Mouse (Mus musculus) kidney, embryonic 14.5 days (tissue): ENCODE measurements around the gene Cox15. TPM values are rescaled to one million over a fixed set of nuclear protein-coding genes. Genes with fewer than 3 reads are reported as not detected.

Source experiments
- ATAC-seq: fragments of 200-750 bp; cut with Nextera tagmentation; 2 replicates; pipeline ENCODE4 v1.8.0; 2017; ENCODE audit warnings: moderate number of reproducible peaks, mild to moderate bottlenecking, moderate TSS enrichment, moderate library complexity; ENCODE audit not compliant: low FRiP score, low TSS enrichment
- H3K27ac ChIP-seq: fragments of 300-500 bp; sonication (generic); 2 replicates; pipeline ENCODE4 v1.5.1; 2014; ENCODE audit warnings: low read depth, mild to moderate bottlenecking, low read length, moderate library complexity, mixed read lengths
- H3K27me3 ChIP-seq: fragments of 300-500 bp; sonication (generic); 2 replicates; pipeline ENCODE4 v1.6.1; 2014; ENCODE audit warnings: mild to moderate bottlenecking, low read length; ENCODE audit not compliant: control insufficient read depth, insufficient read depth
- H3K36me3 ChIP-seq: fragments of 300-500 bp; sonication (generic); 2 replicates; pipeline ENCODE4 v1.6.1; 2014; ENCODE audit warnings: low read length, mixed read lengths; ENCODE audit not compliant: control insufficient read depth, insufficient read depth
- H3K4me1 ChIP-seq: fragments of 300-500 bp; sonication (generic); 2 replicates; pipeline ENCODE4 v1.6.1; 2014; ENCODE audit warnings: low read length, mixed read lengths; ENCODE audit not compliant: control insufficient read depth, insufficient read depth
- H3K4me2 ChIP-seq: fragments of 300-500 bp; sonication (generic); replicated peaks from 2 replicates; pipeline ENCODE4 v1.6.1; 2014; ENCODE audit warnings: low read depth, mild to moderate bottlenecking, low read length
- H3K4me3 ChIP-seq: fragments of 300-500 bp; sonication (generic); 2 replicates; pipeline ENCODE4 v1.5.1; 2014; ENCODE audit warnings: mild to moderate bottlenecking, low read length
- H3K9ac ChIP-seq: fragments of 300-500 bp; sonication (generic); 2 replicates; pipeline ENCODE4 v1.6.1; 2014; ENCODE audit warnings: low read depth, mild to moderate bottlenecking, low read length, moderate library complexity
- H3K9me3 ChIP-seq: fragments of 300-500 bp; sonication (generic); 2 replicates; pipeline ENCODE4 v1.6.1; 2016; ENCODE audit warnings: low read length; ENCODE audit not compliant: control insufficient read depth
- WGBS: fragments of 180-500 bp; shearing (Covaris S2); extraction: QIAGEN DNeasy Blood & Tissue Kit; methylation state at CpG from one replicate; pipeline ENCODE4 v1.1.7; 2014; 5-methylcytosine and 5-hydroxymethylcytosine counted together
- polyA plus RNA-seq: library from polyadenylated mRNA; unstranded; fragments of >200 nt; fragmentation: Nextera tagmentation; extraction: Ambion mirVana; gene quantifications from 2 replicates; pipeline ENCODE4 v1.2.1, GENCODE M21; 2014

The Cox15 gene
- polyA plus RNA-seq, 1 experiment from 2014 or later: 10.5 TPM

GRCm38 (mm10) chr19:43704211-43704610 is 48.6 kb downstream of the Cox15 start:
- Histone ChIP-seq H3K9me3 (no peaks in the 10 kb centered on the region), H3K4me1 (no peaks in the 10 kb centered on the region), H3K4me2 (no peak overlapping the region), H3K9ac (no peak overlapping the region), H3K4me3 (no peak overlapping the region), H3K27me3 (no peaks in the 10 kb centered on the region), H3K27ac (no peak overlapping the region), H3K36me3 (peaks cover 44% of the 10 kb centered on the region)
- ATAC-seq: no peak
- 75% methylated on average over 11 of the region's 11 CpGs for WGBS

DNA sequence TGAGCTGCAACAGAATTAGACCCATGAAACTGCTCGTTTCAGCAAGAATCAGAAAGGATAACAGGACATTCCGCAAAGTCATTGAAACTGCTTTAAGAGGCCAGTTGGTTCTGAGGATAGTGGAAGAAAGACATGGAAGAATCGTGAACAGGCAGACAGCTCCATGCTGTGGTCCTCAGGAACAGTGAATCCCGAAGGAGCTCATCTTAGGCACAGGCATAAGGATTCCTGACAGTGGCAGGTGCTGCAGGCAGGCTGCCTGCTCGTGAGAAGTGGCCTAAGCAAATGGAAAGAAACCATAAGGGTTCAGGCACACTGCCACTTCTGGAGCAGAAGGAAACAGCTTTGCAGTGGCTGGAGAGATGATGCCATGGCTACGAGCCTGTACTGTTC is 53.0 kb downstream of the Cox15 start:
- Histone ChIP-seq H3K4me3 (no peak overlapping the region), H3K27me3 (no peaks in the 10 kb centered on the region), H3K4me1 (no peaks in the 10 kb centered on the region), H3K9ac (no peak overlapping the region), H3K9me3 (no peaks in the 10 kb centered on the region), H3K27ac (no peak overlapping the region), H3K36me3 (peaks cover 18% of the 10 kb centered on the region; the same call in 1 of the 2 replicates), H3K4me2 (no peak overlapping the region)
- ATAC-seq: no peak
- 79% methylated on average over 6 of the region's 6 CpGs for WGBS

DNA sequence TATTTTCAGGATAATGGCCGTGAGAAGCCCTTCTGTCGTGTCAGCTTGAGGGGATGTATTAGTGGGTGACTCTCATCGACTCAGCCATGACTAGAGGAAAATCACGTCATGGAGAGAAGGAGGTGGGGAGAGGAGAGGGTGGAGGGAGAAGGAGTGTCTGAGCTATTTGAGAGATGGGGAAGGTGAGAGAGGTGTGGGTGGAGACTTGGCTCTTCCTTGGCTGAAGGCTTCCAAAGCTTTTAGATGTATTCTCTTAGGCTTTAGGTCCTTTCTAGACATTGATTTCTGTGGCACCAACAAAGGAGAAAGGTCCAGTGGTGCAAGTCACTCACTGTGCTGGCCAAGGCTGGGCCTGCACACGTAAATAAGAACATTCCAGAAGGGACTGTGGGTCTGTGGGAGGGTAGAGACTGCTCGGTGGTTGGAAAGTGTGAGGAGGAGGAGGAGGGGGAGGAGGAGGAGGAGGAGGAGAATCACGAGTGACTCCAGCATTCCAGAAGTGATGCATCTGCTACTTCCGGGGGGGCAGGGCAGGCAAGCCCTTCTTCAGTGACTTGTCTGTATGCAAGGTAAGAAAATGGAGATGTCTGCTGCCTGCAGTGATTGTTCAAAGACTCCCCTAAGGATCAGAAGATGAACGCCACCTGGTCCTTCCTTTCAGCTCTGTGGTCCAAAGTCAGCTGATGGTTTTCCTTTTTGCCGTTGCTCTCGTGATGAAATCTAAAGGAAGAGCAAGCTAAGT is 53.6 kb downstream of the Cox15 start:
- ATAC-seq: no peak
- no peak overlapping the region for H3K4me3 ChIP-seq
- no peak overlapping the region for H3K27ac ChIP-seq
- no peaks in the 10 kb centered on the region for H3K9me3 ChIP-seq
- no peak overlapping the region for H3K4me2 ChIP-seq
- H3K27me3 ChIP-seq: no peaks in the 10 kb centered on the region
- H3K4me1 ChIP-seq: no peaks in the 10 kb centered on the region
- peaks cover 12% of the 10 kb centered on the region; the same call in 1 of the 2 replicates for H3K36me3 ChIP-seq
- WGBS: 58% methylated on average over 11 of the region's 11 CpGs
- no peak overlapping the region for H3K9ac ChIP-seq

- no peak for ATAC-seq
- H3K9me3 ChIP-seq: no peaks in the 10 kb centered on the region
- peaks cover 11% of the 10 kb centered on the region; the same call in 1 of the 2 replicates for H3K36me3 ChIP-seq
- H3K27ac ChIP-seq: no peak overlapping the region
- WGBS: 92% methylated on average over 5 of the region's 5 CpGs
- no peaks in the 10 kb centered on the region for H3K4me1 ChIP-seq
- no peak overlapping the region for H3K4me3 ChIP-seq
- H3K4me2 ChIP-seq: no peak overlapping the region
- H3K9ac ChIP-seq: no peak overlapping the region
- no peaks in the 10 kb centered on the region for H3K27me3 ChIP-seq
Measured at GRCm38 (mm10) chr19:43697666-43698370, 55.0 kb downstream of the Cox15 start.

DNA sequence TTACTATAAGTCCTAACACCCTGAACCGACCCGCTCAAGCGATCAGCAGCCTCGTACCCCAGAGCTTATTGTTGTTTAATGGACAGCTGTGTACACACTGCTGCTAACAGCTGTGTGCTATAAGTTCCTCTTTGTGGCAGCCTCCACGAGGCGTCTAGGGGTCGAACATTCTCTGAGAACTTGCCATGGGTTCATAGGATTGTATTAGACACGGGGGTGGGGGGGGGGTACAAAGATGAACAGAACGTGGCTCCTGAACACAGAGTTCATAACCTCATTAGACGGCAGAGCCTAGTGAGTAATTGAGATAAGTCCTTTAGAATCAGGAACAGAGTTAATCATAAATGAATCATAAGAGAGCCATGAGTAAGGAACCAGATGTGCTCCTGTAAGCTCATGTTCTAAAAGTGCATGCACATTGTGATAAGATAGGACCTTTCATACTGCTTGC is 57.3 kb downstream of the Cox15 start:
- ATAC-seq: no peak; the same call in 1 of the 2 replicates
- H3K36me3 ChIP-seq: peaks cover 5% of the 10 kb centered on the region; the same call in 1 of the 2 replicates
- no peaks in the 10 kb centered on the region for H3K27me3 ChIP-seq
- no peak overlapping the region for H3K9ac ChIP-seq
- H3K4me1 ChIP-seq: peaks cover 5% of the 10 kb centered on the region; the same call in 1 of the 2 replicates
- 41% methylated on average over 10 of the region's 10 CpGs for WGBS
- no peak overlapping the region for H3K4me2 ChIP-seq
- no peak overlapping the region for H3K4me3 ChIP-seq
- no peak overlapping the region for H3K27ac ChIP-seq
- no peaks in the 10 kb centered on the region for H3K9me3 ChIP-seq

DNA sequence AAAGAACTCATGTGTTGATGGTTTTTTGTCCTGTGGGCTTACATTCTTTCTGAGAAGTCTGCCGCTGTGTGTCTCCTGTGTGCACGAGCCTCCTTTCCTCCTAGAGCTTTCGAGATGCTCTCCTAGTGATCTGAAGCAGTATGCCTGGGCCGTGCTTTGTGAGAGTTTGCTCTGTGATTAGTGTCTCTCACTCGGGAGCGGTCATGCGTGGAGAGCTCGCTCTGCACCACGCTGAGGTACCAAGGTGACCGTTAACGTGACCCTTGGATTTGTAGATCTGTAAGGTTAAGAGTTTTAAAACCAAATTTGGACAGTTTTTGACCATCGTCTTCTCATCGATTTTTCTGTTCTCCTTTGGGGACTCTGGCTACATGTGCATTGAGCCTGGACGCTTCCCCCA is 60.0 kb downstream of the Cox15 start:
- Histone ChIP-seq H3K4me2 (no peak overlapping the region), H3K9ac (no peak overlapping the region), H3K27ac (no peak overlapping the region), H3K27me3 (peaks cover 3% of the 10 kb centered on the region; the same call in 1 of the 2 replicates), H3K4me1 (peaks cover 12% of the 10 kb centered on the region; the same call in 1 of the 2 replicates), H3K36me3 (no peaks in the 10 kb centered on the region), H3K9me3 (no peaks in the 10 kb centered on the region), H3K4me3 (no peak overlapping the region)
- ATAC-seq: no peak
- 65% methylated on average over 14 of the region's 14 CpGs for WGBS

GRCm38 (mm10) chr19:43689419-43690246 is 63.2 kb downstream of the Cox15 start, which contains the start of gene Entpd7:
Gene Entpd7 (plus strand): TSS chr19:43689672.
- Histone ChIP-seq H3K27ac (peak within 1 kb of the TSS; percentile 3; the same call in 1 of the 2 replicates), H3K36me3 (no peaks in the 10 kb centered on the region), H3K4me2 (peak within 1 kb of the TSS; percentile 87), H3K27me3 (peaks cover 3% of the 10 kb centered on the region; the same call in 1 of the 2 replicates), H3K9me3 (no peaks in the 10 kb centered on the region), H3K4me3 (peak within 1 kb of the TSS; percentile 76), H3K4me1 (peaks cover 12% of the 10 kb centered on the region; the same call in 1 of the 2 replicates), H3K9ac (peak within 1 kb of the TSS; percentile 77)
- ATAC-seq: peak; percentile 99
- under 1% methylated on average over 60 of the region's 60 CpGs for WGBS
